Mouse (Mus musculus) macrophage (primary cell): ENCODE results near the gene Ucn2. TPM values are rescaled to one million over a fixed set of nuclear protein-coding genes. Genes with fewer than 3 reads are reported as not detected.
A peak's percentile ranks its signal among the peaks of the same experiment; 100 is the strongest.

Source experiments
- H3K27ac ChIP-seq: fragments of 350-480 bp; formaldehyde crosslinking; 2 replicates; pipeline ENCODE4 v1.9.0; 2021
- H3K36me3 ChIP-seq: fragments of 350-480 bp; formaldehyde crosslinking; 2 replicates; pipeline ENCODE4 v1.9.0; 2021; ENCODE audit errors: inconsistent target
- H3K4me3 ChIP-seq: fragments of 350-480 bp; formaldehyde crosslinking; 2 replicates; pipeline ENCODE4 v1.9.0; 2021; ENCODE audit errors: inconsistent target
- H3K79me2 ChIP-seq: fragments of 350-480 bp; formaldehyde crosslinking; 2 replicates; pipeline ENCODE4 v1.9.0; 2021; ENCODE audit errors: inconsistent target
- whole genome bisulfite sequencing: methylation state at CpG from one replicate; pipeline ENCODE4 v1.1.7; 2026; ENCODE audit warnings: inconsistent platforms; ENCODE audit not compliant: missing documents; 5-methylcytosine and 5-hydroxymethylcytosine counted together
- polyA plus RNA-seq: library from polyadenylated mRNA; stranded (reverse); fragments of 250-400 nt; gene quantifications from 3 replicates; pipeline ENCODE4 v1.2.4, GENCODE M21; 2018; ENCODE audit warnings: inconsistent platforms
- total RNA-seq, 78 experiments: library from RNA; depleted of rRNA; stranded (reverse); fragments of 250-400 nt; gene quantifications; 1 replicate in 9 of 78; 2 replicates in 24 of 78; 3 replicates in 43 of 78; 4 replicates in 2 of 78; pipeline ENCODE4 v1.2.4; 2018; ENCODE audit warnings: inconsistent platforms in 56 of 78

Ucn2 gene
- total RNA-seq (2018; cell fraction: chromatin; rRNA removed), result under 1 TPM in 1 of 26 experiments, not detected in 25; 0.55 TPM
- not detected for total RNA-seq (2018; cell fraction: cytosol; rRNA removed)
- total RNA-seq (2018; cell fraction: nucleus; rRNA removed), result under 1 TPM in 1 of 26 experiments, not detected in 25; 0.52 TPM
- not detected in 3 replicates for polyA plus RNA-seq

DNA sequence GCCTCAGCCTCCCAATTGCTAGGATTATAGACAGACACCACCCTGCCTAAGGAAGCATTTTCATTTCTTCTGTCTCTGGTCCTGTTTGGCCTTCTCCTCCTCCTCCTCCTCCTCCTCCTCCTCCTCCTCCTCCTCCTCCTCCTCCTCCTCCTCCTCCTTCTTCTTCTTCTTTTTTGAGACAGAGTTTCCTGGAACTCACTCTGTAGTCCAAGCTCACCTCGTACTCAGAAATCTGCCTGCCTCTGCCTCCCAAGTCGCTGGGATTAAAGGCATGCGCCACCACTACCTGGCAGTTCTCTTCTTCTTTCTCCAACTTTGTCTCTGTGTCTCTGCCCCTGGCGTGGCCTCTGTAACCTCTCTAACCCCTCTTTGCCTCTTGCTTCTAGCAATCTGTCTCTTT, at the start of gene Ucn2:
Ucn2 (plus strand) TSS at position 301 of the 400 bp plus-strand sequence.
- 74% methylated on average over 4 of the region's 4 CpGs for WGBS
- Histone ChIP-seq H3K4me3 (no peak within 1 kb of the TSS), H3K27ac (no peak within 1 kb of the TSS), H3K36me3 (no peaks in the 10 kb centered on the region), H3K79me2 (no peaks in the 10 kb centered on the region)

- Histone ChIP-seq H3K79me2 (peaks cover 52% of the 10 kb centered on the region), H3K4me3 (peak within 1 kb of the TSS; percentile 68), H3K27ac (peak within 1 kb of the TSS; percentile 44; the same call in 1 of the 2 replicates), H3K36me3 (peaks cover 22% of the 10 kb centered on the region)
- under 1% methylated on average over 58 of the region's 58 CpGs for WGBS
These were observed 49.1 kb upstream of the Ucn2 start, which contains the start of gene Uqcrc1 for GRCm38 (mm10) chr9:108936418-108937364. TSS of gene Uqcrc1 (plus strand) at chr9:108936633.

- Histone ChIP-seq H3K27ac (no peak overlapping the region), H3K4me3 (no peak overlapping the region), H3K36me3 (peaks cover 92% of the 10 kb centered on the region), H3K79me2 (peaks cover 30% of the 10 kb centered on the region; the same call in 1 of the 2 replicates)
- 93% methylated on average over 9 of the region's 9 CpGs for WGBS
These were observed 40.7 kb upstream of the Ucn2 start for GRCm38 (mm10) chr9:108945111-108945510.

- H3K36me3 ChIP-seq, result peaks cover 88% of the 10 kb centered on the region
- no peak overlapping the region for H3K4me3 ChIP-seq
- H3K79me2 ChIP-seq, result peaks cover 25% of the 10 kb centered on the region; the same call in 1 of the 2 replicates
- H3K27ac ChIP-seq, result no peak overlapping the region
- 93% methylated on average over 5 of the region's 5 CpGs for WGBS
These were observed 40.2 kb upstream of the Ucn2 start for GRCm38 (mm10) chr9:108945608-108946007.

GRCm38 (mm10) chr9:108949231-108949966, 36.4 kb upstream of the Ucn2 start:
- H3K36me3 ChIP-seq, result peaks cover 57% of the 10 kb centered on the region
- no peak overlapping the region for H3K4me3 ChIP-seq
- no peak overlapping the region for H3K27ac ChIP-seq
- 88% methylated on average over 12 of the region's 13 CpGs for WGBS
- no peaks in the 10 kb centered on the region for H3K79me2 ChIP-seq

DNA sequence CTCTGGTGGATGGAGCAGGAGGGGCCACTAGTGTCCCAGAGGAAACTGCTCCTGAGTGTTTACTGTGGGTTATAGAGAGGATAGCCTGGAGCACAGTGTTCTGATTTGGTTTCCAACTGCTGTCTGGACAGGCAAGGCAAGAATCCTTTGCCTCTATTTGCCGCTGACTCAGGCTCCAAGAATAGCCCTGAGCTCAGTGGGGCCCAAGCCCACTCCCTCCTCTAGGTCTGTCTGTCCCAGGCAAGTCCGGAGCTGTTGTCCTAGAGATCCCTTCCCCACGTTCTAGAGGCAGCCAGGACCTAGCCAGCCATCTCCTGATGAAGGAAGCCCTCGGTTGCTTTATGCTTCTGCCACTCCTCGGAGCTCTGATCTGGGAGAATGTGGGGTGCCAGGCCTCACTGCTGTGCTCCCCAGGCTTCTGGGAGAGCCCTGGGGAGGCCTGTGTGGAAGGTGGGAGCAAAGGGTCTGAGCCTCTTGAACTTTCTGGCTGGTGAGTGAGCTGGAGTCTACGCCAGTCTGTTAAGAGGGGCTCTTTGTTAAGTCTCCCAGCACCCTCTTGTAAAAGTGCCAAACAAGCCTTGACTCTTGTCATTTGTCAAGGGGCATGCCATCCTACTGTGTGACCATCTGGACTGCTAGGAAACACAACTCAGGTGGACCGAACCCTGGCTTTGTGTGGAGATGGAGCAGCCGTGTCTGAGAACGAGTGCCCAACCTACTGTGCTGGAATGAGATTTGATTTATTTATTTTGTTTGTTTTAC, 35.7 kb upstream of the Ucn2 start:
- Histone ChIP-seq H3K4me3 (no peak overlapping the region), H3K79me2 (no peaks in the 10 kb centered on the region), H3K27ac (no peak overlapping the region), H3K36me3 (peaks cover 49% of the 10 kb centered on the region)
- WGBS, result 96% methylated on average over 9 of the region's 9 CpGs

GRCm38 (mm10) chr9:108953081-108953636, 32.7 kb upstream of the Ucn2 start, which contains the start of gene Col7a1:
TSS of gene Col7a1 (plus strand) at chr9:108953586.
- Histone ChIP-seq H3K4me3 (no peak within 1 kb of the TSS), H3K36me3 (peaks cover 19% of the 10 kb centered on the region), H3K27ac (no peak within 1 kb of the TSS), H3K79me2 (no peaks in the 10 kb centered on the region)
- WGBS, result 26% methylated on average over 15 of the region's 15 CpGs

- no peaks in the 10 kb centered on the region; the same call in 1 of the 2 replicates for H3K36me3 ChIP-seq
- no peak overlapping the region for H3K4me3 ChIP-seq
- H3K27ac ChIP-seq, result no peak overlapping the region
- 88% methylated on average over 10 of the region's 11 CpGs for WGBS
- H3K79me2 ChIP-seq, result no peaks in the 10 kb centered on the region
These were observed 30.6 kb upstream of the Ucn2 start for GRCm38 (mm10) chr9:108955241-108955640.

- H3K36me3 ChIP-seq, result no peaks in the 10 kb centered on the region
- no peaks in the 10 kb centered on the region for H3K79me2 ChIP-seq
- WGBS, result 84% methylated on average over 11 of the region's 11 CpGs
- H3K4me3 ChIP-seq, result no peak overlapping the region
- no peak overlapping the region for H3K27ac ChIP-seq
These were observed 30.0 kb upstream of the Ucn2 start for GRCm38 (mm10) chr9:108955846-108956245.

DNA sequence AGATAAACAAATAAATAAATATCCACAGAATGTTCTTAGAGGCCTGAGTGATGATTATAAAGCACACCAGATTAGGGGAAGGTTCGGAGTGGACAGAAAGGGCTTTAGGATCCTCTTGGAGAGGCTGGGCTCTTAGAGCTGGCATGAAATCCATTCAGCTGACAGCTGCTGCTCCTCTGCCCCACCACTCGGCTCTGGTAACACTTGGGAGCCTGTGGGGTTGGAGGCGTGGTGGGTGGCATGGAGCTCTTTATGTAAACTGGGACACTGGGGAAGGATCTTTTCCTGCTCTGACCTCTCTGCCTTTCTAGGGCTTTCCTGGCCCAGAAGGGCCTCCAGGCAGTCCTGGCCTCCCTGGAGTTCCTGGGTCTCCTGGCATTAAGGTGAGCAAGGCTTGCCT, 22.2 kb upstream of the Ucn2 start:
- Histone ChIP-seq H3K27ac (no peak overlapping the region), H3K79me2 (no peaks in the 10 kb centered on the region)
- WGBS, result 84% methylated on average over 3 of the region's 3 CpGs

GRCm38 (mm10) chr9:108964338-108964737, 21.5 kb upstream of the Ucn2 start:
- no peaks in the 10 kb centered on the region for H3K36me3 ChIP-seq
- H3K4me3 ChIP-seq, result no peak overlapping the region
- no peaks in the 10 kb centered on the region for H3K79me2 ChIP-seq
- WGBS, result 82% methylated on average over 6 of the region's 6 CpGs
- H3K27ac ChIP-seq, result no peak overlapping the region

More for the DNA sequence above, 22.2 kb upstream of the Ucn2 start:
- Histone ChIP-seq H3K4me3 (no peak overlapping the region), H3K36me3 (no peaks in the 10 kb centered on the region)

GRCm38 (mm10) chr9:108970623-108971022, 15.2 kb upstream of the Ucn2 start:
- Histone ChIP-seq H3K4me3 (no peak overlapping the region), H3K36me3 (no peaks in the 10 kb centered on the region), H3K79me2 (no peaks in the 10 kb centered on the region), H3K27ac (no peak overlapping the region)
- 79% methylated on average over 8 of the region's 8 CpGs for WGBS

DNA sequence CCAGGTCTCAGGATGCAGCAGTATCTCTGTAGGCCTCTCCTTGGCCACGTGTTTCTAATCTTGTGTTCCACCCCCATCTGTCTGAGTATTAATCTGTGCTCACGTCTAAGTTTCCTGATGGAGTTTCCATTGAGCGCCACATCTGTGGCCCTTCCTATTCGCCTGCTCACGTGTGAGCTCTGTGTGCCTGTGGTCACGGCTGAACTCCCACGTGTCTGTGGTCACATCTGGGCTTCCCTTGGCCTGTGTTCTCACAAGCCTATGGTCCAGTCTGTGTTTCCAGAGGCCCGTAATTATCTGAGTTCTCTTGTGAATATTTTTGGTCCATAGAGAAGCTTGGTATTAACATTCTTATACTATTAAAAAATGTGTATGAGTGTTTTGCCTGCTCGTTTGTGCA, 9.3 kb upstream of the Ucn2 start:
- Histone ChIP-seq H3K79me2 (no peaks in the 10 kb centered on the region), H3K36me3 (no peaks in the 10 kb centered on the region), H3K4me3 (no peak overlapping the region), H3K27ac (no peak overlapping the region)
- 83% methylated on average over 9 of the region's 9 CpGs for WGBS

DNA sequence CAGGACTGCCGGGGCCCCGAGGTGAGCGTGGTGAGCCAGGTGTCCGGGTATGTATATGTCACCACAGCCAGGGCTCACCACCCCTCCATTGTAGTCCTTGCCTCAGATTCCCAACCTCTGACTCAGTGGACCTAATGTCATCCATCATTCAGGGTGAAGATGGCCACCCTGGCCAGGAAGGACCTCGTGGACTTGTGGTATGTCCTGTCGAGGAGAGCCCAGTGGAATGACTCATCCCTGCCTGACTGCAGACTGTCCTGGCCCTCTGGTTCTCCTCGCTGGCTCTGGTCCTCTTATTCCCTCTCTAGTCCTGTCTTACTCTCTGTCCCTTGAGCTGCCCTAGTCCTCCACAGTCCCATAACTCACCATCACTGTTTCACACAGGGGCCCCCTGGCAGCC, 7.8 kb upstream of the Ucn2 start:
- 66% methylated on average over 5 of the region's 7 CpGs for WGBS
- Histone ChIP-seq H3K4me3 (no peak overlapping the region), H3K27ac (no peak overlapping the region), H3K79me2 (no peaks in the 10 kb centered on the region), H3K36me3 (no peaks in the 10 kb centered on the region)
